Mouse (Mus musculus) ES-E14 (cell line): ENCODE measurements at regions not wholly inside any gene's neighbourhood (a gene's known extent, or its start where the extent isn't known, plus 50 kb on each side); places are given as distances from the start of the nearest gene placed in this dataset.

ENCODE experiments used
- DNase-seq: peaks from one replicate; pipeline ENCODE4 v3.0.0-alpha.2; 2013; ENCODE audit warnings: low read depth, low spot score
- H3K27ac ChIP-seq: 2 replicates; pipeline ENCODE4 v1.5.1; 2012; ENCODE audit warnings: low read depth, mild to moderate bottlenecking, low read length, moderate library complexity, mixed read lengths; ENCODE audit not compliant: poor library complexity, insufficient read depth, severe bottlenecking
- H3K36me3 ChIP-seq: 2 replicates; pipeline ENCODE4 v1.6.1; 2012; ENCODE audit warnings: mild to moderate bottlenecking, low read length, moderate library complexity, mixed read lengths; ENCODE audit not compliant: control insufficient read depth, poor library complexity, insufficient read depth, severe bottlenecking
- H3K4me1 ChIP-seq, 2 experiments: fragments of 150-350 bp in 1 of 2; sonication (generic) in 1 of 2; 2 replicates each; pipeline ENCODE4 v1.6.1; 2012; ENCODE audit warnings: low read length in 2 of 2, mild to moderate bottlenecking in 1 of 2, mixed read lengths in 1 of 2; ENCODE audit not compliant: control insufficient read depth in 2 of 2, insufficient read depth in 2 of 2, poor library complexity in 1 of 2
- H3K4me3 ChIP-seq, 2 experiments: fragments of 150-350 bp in 1 of 2; sonication (generic) in 1 of 2; 2 replicates each; pipeline ENCODE4 v1.5.1; 2012; ENCODE audit warnings: low read length in 2 of 2, low read depth in 1 of 2, mild to moderate bottlenecking in 1 of 2, mixed read lengths in 1 of 2; ENCODE audit not compliant: insufficient read depth in 1 of 2, poor library complexity in 1 of 2, severe bottlenecking in 1 of 2
- H3K9ac ChIP-seq: 2 replicates; pipeline ENCODE4 v1.6.1; 2012; ENCODE audit warnings: low read depth, mild to moderate bottlenecking, low read length, mixed read lengths; ENCODE audit not compliant: poor library complexity, insufficient read depth, severe bottlenecking
- H3K9me3 ChIP-seq: fragments of 150-350 bp; sonication (generic); 2 replicates; pipeline ENCODE4 v1.6.1; 2012; ENCODE audit warnings: low read depth, mild to moderate bottlenecking, low read length; ENCODE audit not compliant: control insufficient read depth, insufficient read depth
- CHD2 ChIP-seq: IDR thresholded peaks from 2 replicates; pipeline ENCODE4 v1.6.1; 2014; ENCODE audit warnings: mild to moderate bottlenecking, low read depth, low read length, inconsistent platforms
- HCFC1 ChIP-seq: IDR thresholded peaks from 2 replicates; pipeline ENCODE4 v1.6.1; 2012; ENCODE audit warnings: low read length, inconsistent platforms, borderline replicate concordance; ENCODE audit not compliant: insufficient read depth
- MAFK ChIP-seq: IDR thresholded peaks from 2 replicates; pipeline ENCODE4 v1.6.1; 2014; ENCODE audit warnings: mild to moderate bottlenecking, low read depth, low read length, inconsistent platforms; ENCODE audit not compliant: insufficient read depth
- ZC3H11A ChIP-seq: IDR thresholded peaks from 2 replicates; pipeline ENCODE4 v1.6.1; 2012; ENCODE audit warnings: low read depth, mild to moderate bottlenecking, inconsistent platforms, low read length, borderline replicate concordance
- ZNF384 ChIP-seq: IDR thresholded peaks from 2 replicates; pipeline ENCODE4 v1.6.1; 2012; ENCODE audit warnings: low read depth, low read length, inconsistent platforms
- in situ Hi-C, 2 experiments: fragments of 600-800 bp; cut with MboI; formaldehyde crosslinking; loops; one replicate each; pipeline ENCODE4 v1.15.1; 2025; ENCODE audit warnings: low sequenced_read_pairs in 2 of 2, inconsistent platforms in 1 of 2; ENCODE audit not compliant: unreplicated experiment in 2 of 2

DNA sequence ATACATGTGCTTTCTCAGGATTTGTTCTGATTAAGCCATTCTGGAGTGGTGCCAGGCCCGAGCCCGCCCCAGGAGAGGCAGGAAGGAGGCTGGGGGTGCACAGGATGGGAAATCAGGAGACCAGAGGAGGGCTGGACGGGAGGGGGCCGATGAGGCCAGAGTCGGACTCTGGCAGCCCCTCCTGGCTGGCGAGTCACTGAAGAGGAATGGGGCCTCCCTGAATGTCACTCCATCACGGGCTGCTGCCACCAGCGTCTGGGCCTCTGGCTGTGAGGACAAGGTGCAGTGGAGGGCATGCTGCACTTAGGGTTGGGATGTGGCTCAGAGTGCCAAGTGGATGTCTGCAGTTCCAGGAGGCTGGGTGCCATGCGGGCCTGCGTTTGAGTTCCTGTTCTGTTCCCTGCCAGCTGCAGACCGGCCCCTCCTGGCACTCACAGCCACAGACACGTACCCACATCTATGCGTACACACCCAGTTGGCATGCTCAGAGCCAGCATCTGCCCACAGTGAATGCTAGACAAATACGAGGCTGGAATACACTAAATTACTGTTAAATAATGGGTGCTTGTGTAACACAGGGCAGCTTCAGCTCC is 94.9 kb upstream of the Zfp618 start:
- H3K4me1 ChIP-seq = no peaks in the 10 kb centered on the region
- no peak overlapping the region for H3K9ac ChIP-seq
- TF ChIP-seq MAFK = no peak
- no peak for TF ChIP-seq CHD2
- TF ChIP-seq ZC3H11A = no peak
- TF ChIP-seq ZNF384 = no peak
- no peak for TF ChIP-seq HCFC1
- H3K36me3 ChIP-seq = no peaks in the 10 kb centered on the region
- in situ Hi-C loops = no loop called here
- H3K9me3 ChIP-seq = no peaks in the 10 kb centered on the region
- DNase-seq = no peak
- no peak overlapping the region; the same call in 1 of the 2 replicates for H3K27ac ChIP-seq
- H3K4me3 ChIP-seq = no peak overlapping the region

- in situ Hi-C loops = no loop called here
- H3K9ac ChIP-seq = no peak overlapping the region
- H3K36me3 ChIP-seq = no peaks in the 10 kb centered on the region
- TF ChIP-seq CHD2 (no peak), ZC3H11A (no peak), HCFC1 (no peak), MAFK (no peak), ZNF384 (no peak)
- no peak overlapping the region for H3K4me3 ChIP-seq
- DNase-seq = no peak
- H3K27ac ChIP-seq = no peak overlapping the region
- no peaks in the 10 kb centered on the region for H3K9me3 ChIP-seq
- no peaks in the 10 kb centered on the region for H3K4me1 ChIP-seq
Measured at GRCm38 (mm10) chr4:62872562-62872961, 92.8 kb upstream of the Zfp618 start.

DNA sequence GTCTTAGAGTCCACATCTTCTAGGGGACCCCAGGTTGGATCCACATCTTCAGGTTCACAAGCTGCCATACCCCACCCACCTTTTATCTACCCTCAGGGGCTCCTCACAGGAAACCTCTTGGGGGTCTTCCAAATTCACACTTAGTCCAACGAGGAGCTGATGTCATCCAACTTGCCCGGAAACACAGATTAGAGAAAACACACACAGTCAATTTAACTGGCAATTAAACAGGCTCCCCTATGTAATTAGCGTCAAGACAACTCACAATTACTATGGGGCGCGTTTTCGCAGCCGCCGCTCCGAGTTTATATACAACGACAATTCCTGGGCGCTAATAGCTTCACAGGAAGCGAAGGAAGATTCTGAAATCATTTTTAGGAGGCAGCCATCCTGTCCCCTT is 91.4 kb upstream of the Zfp618 start:
- Histone ChIP-seq H3K9me3 (no peaks in the 10 kb centered on the region), H3K9ac (no peak overlapping the region), H3K36me3 (no peaks in the 10 kb centered on the region), H3K27ac (no peak overlapping the region), H3K4me3 (no peak overlapping the region), H3K4me1 (no peaks in the 10 kb centered on the region)
- in situ Hi-C loops = no loop called here
- DNase-seq = no peak
- TF ChIP-seq CHD2 (no peak), ZNF384 (no peak), MAFK (no peak), HCFC1 (no peak), ZC3H11A (no peak)

GRCm38 (mm10) chr4:62878063-62878462 is 87.3 kb upstream of the Zfp618 start:
- H3K4me1 ChIP-seq = no peaks in the 10 kb centered on the region
- H3K4me3 ChIP-seq = no peak overlapping the region
- H3K27ac ChIP-seq = no peak overlapping the region
- no peaks in the 10 kb centered on the region for H3K36me3 ChIP-seq
- no peak overlapping the region for H3K9ac ChIP-seq
- no peaks in the 10 kb centered on the region for H3K9me3 ChIP-seq
- in situ Hi-C loops = no loop called here
- TF ChIP-seq ZNF384 = no peak
- TF ChIP-seq MAFK = no peak
- no peak for TF ChIP-seq CHD2
- DNase-seq = no peak

DNA sequence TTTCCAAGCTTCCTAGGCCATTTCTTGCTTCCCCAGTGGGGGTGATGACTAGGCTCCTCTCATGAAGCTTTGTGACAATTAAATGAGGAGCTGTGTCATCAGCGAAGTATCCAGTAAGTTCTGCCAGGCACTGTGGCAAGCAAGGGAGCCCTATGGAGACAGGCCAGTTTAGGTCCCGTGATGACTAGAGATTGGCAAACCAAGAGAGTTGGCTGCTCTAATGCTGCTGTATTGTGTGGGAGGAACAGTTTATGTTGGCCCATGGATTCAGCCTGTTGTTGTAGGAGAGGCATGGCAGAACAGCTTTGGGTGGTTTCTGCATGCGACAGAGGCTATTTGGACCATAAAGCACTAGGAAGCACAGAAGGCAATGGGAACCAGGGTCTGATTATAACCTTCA is 86.4 kb upstream of the Zfp618 start:
- no peak overlapping the region for H3K27ac ChIP-seq
- in situ Hi-C loops = no loop called here

More for the DNA sequence above, 86.4 kb upstream of the Zfp618 start:
- H3K4me3 ChIP-seq = no peak overlapping the region
- H3K9me3 ChIP-seq = no peaks in the 10 kb centered on the region
- no peak for DNase-seq
- H3K4me1 ChIP-seq = no peaks in the 10 kb centered on the region
- H3K36me3 ChIP-seq = no peaks in the 10 kb centered on the region
- TF ChIP-seq CHD2 = no peak
- no peak for TF ChIP-seq MAFK
- no peak for TF ChIP-seq ZNF384
- no peak for TF ChIP-seq ZC3H11A
- TF ChIP-seq HCFC1 = no peak
- H3K9ac ChIP-seq = no peak overlapping the region
